Mouse (Mus musculus) heart, postnatal 0 days (tissue): ENCODE measurements at regions not wholly inside any gene's neighbourhood (a gene's known extent, or its start where the extent isn't known, plus 50 kb on each side); places are given as distances from the start of the nearest gene placed in this dataset.

Source experiments
- CTCF ChIP-seq: IDR thresholded peaks from 2 replicates; pipeline ENCODE4 v1.5.1; 2016; ENCODE audit warnings: antibody characterized with exemption, control low read depth, low read depth
- EP300 ChIP-seq: IDR thresholded peaks from 2 replicates; pipeline ENCODE4 v1.6.1; 2016; ENCODE audit warnings: antibody characterized with exemption, low read depth

- no peak for TF ChIP-seq CTCF
- no peak for TF ChIP-seq EP300
Observed at GRCm38 (mm10) chr1:184614699-184615415, 117.6 kb downstream of the Hlx start.
